Mouse (Mus musculus): Measurements from ENCODE around the gene Upp1. TPM values are rescaled to one million over a fixed set of nuclear protein-coding genes. Genes with fewer than 3 reads are reported as not detected.

Upp1 gene
- polyA plus RNA-seq, 1 experiment from 2014 or later: 18.8 TPM

DNA sequence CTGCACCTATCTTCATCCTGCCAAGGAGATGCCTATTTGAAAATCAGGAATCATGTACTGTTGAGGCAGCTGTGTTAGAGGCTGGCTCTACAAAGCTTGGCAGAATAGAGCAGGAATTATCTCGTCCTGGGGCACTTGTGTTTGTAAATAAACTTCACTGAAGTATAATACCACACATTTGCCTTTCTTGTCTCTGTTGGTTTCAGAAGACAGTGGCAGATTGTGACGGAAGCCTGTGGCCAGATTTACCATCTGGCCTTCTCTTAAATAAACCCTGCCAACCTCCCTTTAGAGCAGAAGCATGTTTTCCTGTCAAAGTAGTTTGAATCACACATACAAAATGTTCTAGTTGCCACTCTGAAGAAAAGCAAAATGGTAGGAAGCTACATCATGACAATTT lies 10.2 kb downstream of the Upp1 start:
- ATAC-seq (ENCODE audit: low FRiP score, low TSS enrichment): no peak
- WGBS: 39% methylated on average over 2 of the region's 2 CpGs
- no peak for TF ChIP-seq CTCF (IDR thresholded peaks at IDR 0.05; ENCODE audit: low read depth)
- TF ChIP-seq EP300 (optimal IDR thresholded peaks at IDR 0.05): no peak

DNA sequence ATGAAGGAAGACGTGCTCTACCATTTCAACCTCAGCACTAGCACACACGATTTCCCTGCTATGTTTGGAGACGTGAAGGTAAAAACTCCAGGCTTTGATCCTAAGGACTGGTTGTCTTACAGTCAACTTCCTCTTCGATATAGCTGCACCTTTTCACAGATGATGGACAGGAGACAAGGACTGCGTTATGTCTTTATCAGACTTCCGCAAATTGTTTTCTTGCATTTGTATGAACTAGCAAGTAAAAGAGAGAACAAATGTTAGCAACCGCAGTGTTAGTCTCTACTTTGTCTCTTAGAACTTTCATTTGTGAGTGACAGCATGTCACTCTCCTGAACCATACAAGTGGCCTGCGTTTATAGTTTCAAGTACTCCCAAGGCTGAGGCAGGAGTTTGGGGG lies 11.6 kb downstream of the Upp1 start:
- H3K27me3 ChIP-seq (ENCODE audit: control insufficient read depth, insufficient read depth, low read length): no peaks in the 10 kb centered on the region
- TF ChIP-seq EP300 (optimal IDR thresholded peaks at IDR 0.05) (no peak), CTCF (IDR thresholded peaks at IDR 0.05; ENCODE audit: low read depth) (no peak)
- H3K4me2 ChIP-seq (replicated peaks; ENCODE audit: low read depth): no peak overlapping the region
- ATAC-seq (ENCODE audit: low FRiP score, low TSS enrichment) (no peak), DNase-seq (ENCODE audit: low spot score) (peak; percentile 0)
- H3K9ac ChIP-seq (ENCODE audit: low read length): no peak overlapping the region
- no peak overlapping the region for H3K4me3 ChIP-seq (ENCODE audit: low read depth, low read length)
- no peak overlapping the region for H3K27ac ChIP-seq (replicated peaks)
- H3K9me3 ChIP-seq (ENCODE audit: control insufficient read depth, low read length): no peaks in the 10 kb centered on the region
- H3K4me1 ChIP-seq (replicated peaks; ENCODE audit: control insufficient read depth, insufficient read depth): no peaks in the 10 kb centered on the region
- 88% methylated on average over 8 of the region's 8 CpGs for WGBS
- H3K36me3 ChIP-seq (ENCODE audit: control insufficient read depth, insufficient read depth, low read length): no peaks in the 10 kb centered on the region

More for the DNA sequence above, 10.2 kb downstream of the Upp1 start:
- Histone ChIP-seq H3K4me3 (ENCODE audit: low read depth, low read length) (no peak overlapping the region), H3K27ac (replicated peaks) (no peak overlapping the region), H3K4me1 (replicated peaks; ENCODE audit: control insufficient read depth, insufficient read depth) (no peaks in the 10 kb centered on the region), H3K9me3 (ENCODE audit: control insufficient read depth, low read length) (no peaks in the 10 kb centered on the region), H3K27me3 (ENCODE audit: control insufficient read depth, insufficient read depth, low read length) (no peaks in the 10 kb centered on the region), H3K9ac (ENCODE audit: low read length) (no peak overlapping the region), H3K4me2 (replicated peaks; ENCODE audit: low read depth) (no peak overlapping the region), H3K36me3 (ENCODE audit: control insufficient read depth, insufficient read depth, low read length) (no peaks in the 10 kb centered on the region)
- peak; percentile 4 for DNase-seq (ENCODE audit: low spot score)

DNA sequence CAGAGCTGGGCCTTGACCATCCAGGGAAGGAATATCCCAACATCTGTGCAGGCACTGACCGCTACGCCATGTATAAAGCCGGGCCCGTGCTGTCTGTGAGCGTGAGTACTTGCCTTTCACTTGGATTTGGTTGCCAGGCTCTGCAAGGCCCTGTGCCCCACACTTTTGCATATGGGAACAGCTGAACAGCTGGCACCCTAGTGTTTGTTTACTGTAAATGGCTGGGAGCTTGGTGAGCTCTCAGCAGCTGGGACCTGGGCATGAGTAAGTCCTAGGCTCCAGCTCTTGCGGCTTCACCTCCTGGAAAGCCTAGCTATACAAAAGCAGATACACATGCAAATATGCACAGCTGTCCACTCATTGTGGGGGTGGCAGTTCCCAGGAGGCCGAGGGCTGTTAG lies 13.8 kb downstream of the Upp1 start:
- WGBS: 79% methylated on average over 7 of the region's 7 CpGs
- Histone ChIP-seq H3K36me3 (ENCODE audit: control insufficient read depth, insufficient read depth, low read length) (no peaks in the 10 kb centered on the region), H3K4me2 (replicated peaks; ENCODE audit: low read depth) (no peak overlapping the region), H3K27ac (replicated peaks) (no peak overlapping the region), H3K9me3 (ENCODE audit: control insufficient read depth, low read length) (no peaks in the 10 kb centered on the region), H3K4me3 (ENCODE audit: low read depth, low read length) (no peak overlapping the region), H3K9ac (ENCODE audit: low read length) (no peak overlapping the region), H3K27me3 (ENCODE audit: control insufficient read depth, insufficient read depth, low read length) (no peaks in the 10 kb centered on the region), H3K4me1 (replicated peaks; ENCODE audit: control insufficient read depth, insufficient read depth) (no peaks in the 10 kb centered on the region)
- no peak for DNase-seq (ENCODE audit: low spot score)
- TF ChIP-seq CTCF (IDR thresholded peaks at IDR 0.05; ENCODE audit: low read depth): no peak
- TF ChIP-seq EP300 (optimal IDR thresholded peaks at IDR 0.05): no peak
- 0 out of 2 replicates have a peak, but pooled peaks have one; percentile 29 for ATAC-seq (ENCODE audit: low FRiP score, low TSS enrichment)

DNA sequence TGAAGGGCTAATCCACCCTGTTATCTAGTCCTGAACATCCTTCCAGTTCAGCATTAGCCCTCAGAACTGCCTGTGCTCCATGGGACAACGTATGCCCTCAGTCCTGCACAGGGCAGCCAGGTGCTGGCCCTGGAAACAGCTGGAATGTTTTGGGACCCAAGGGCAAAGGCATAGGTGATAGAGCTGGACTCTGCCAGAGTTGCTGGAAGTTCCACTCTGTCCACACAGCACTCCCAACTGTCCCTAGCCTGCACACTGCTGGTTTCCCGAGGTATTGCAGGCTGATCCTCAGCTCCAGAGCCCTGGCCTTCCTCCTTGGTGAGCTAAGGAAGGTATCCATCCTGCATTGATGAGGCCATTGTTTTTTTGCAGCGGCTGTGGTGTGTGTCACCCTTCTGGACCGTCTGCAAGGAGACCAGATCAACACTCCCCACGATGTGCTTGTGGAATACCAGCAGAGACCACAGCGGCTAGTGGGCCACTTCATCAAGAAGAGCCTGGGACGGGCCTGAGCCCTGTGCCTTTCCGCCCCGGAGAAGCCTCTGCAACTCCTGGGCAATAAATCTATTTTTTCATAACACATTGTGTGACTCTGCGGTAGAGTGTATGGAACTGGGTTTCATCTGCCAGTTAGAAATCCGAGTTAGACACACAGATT lies 17.8 kb downstream of the Upp1 start:
- 71% methylated on average over 11 of the region's 11 CpGs for WGBS
- TF ChIP-seq EP300 (optimal IDR thresholded peaks at IDR 0.05): no peak
- TF ChIP-seq CTCF (IDR thresholded peaks at IDR 0.05; ENCODE audit: low read depth): peak; percentile 61
- ATAC-seq (ENCODE audit: low FRiP score, low TSS enrichment) (peak; percentile 51; the same call in 1 of the 2 replicates), DNase-seq (ENCODE audit: low spot score) (no peak)
- no peak overlapping the region for H3K4me2 ChIP-seq (replicated peaks; ENCODE audit: low read depth)
- no peak overlapping the region for H3K27ac ChIP-seq (replicated peaks)
- H3K9ac ChIP-seq (ENCODE audit: low read length): no peak overlapping the region
- no peaks in the 10 kb centered on the region for H3K9me3 ChIP-seq (ENCODE audit: control insufficient read depth, low read length)
- no peak overlapping the region for H3K4me3 ChIP-seq (ENCODE audit: low read depth, low read length)
- H3K36me3 ChIP-seq (ENCODE audit: control insufficient read depth, insufficient read depth, low read length): no peaks in the 10 kb centered on the region
- H3K4me1 ChIP-seq (replicated peaks; ENCODE audit: control insufficient read depth, insufficient read depth): no peaks in the 10 kb centered on the region
- H3K27me3 ChIP-seq (ENCODE audit: control insufficient read depth, insufficient read depth, low read length): no peaks in the 10 kb centered on the region

DNA sequence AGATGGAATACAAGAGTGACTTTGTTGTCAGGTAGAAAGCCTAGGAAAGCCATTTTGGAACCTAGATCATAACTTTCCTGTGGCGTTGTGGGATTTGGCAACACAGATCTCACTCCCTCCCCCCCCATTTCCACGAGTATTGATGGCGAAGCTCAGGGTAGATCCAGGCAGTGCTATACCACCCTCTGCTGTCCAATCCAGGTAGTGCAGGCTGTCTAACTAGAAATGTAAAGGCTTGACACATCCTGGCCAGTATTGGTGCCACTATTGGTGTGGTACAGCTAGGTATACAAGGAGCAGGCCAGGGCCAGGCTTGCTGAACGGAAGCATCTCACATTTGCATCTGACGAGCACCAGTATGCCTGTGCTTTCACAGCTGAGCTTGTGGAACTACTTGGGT lies 18.6 kb downstream of the Upp1 start:
- Histone ChIP-seq H3K27ac (replicated peaks) (no peak overlapping the region), H3K9me3 (ENCODE audit: control insufficient read depth, low read length) (no peaks in the 10 kb centered on the region), H3K4me2 (replicated peaks; ENCODE audit: low read depth) (no peak overlapping the region), H3K36me3 (ENCODE audit: control insufficient read depth, insufficient read depth, low read length) (no peaks in the 10 kb centered on the region), H3K4me1 (replicated peaks; ENCODE audit: control insufficient read depth, insufficient read depth) (no peaks in the 10 kb centered on the region), H3K4me3 (ENCODE audit: low read depth, low read length) (no peak overlapping the region), H3K27me3 (ENCODE audit: control insufficient read depth, insufficient read depth, low read length) (no peaks in the 10 kb centered on the region), H3K9ac (ENCODE audit: low read length) (no peak overlapping the region)
- DNase-seq (ENCODE audit: low spot score) (peak; percentile 81), ATAC-seq (ENCODE audit: low FRiP score, low TSS enrichment) (peak; percentile 66)
- WGBS: 19% methylated on average over 5 of the region's 5 CpGs
- TF ChIP-seq EP300 (optimal IDR thresholded peaks at IDR 0.05) (no peak), CTCF (IDR thresholded peaks at IDR 0.05; ENCODE audit: low read depth) (peak; percentile 99)

DNA sequence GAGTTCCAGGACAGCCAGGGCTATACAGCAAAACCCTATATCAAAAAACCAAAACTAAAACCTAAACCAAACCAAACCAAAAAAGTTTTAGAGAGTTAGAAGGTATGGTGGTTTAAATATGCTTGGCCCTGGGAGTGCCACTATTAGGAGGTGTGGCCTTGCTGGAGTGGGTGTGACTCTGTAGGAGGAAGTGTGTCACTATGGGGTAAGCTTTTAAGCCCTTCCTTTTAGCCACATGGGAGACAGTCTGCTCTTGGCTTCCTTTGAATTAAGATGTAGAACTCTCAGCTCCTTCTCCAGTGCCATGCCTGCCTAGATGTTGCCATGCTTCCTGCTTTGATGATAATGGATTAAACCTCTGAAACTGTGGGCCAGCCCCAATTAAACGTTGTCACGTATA lies 27.2 kb downstream of the Upp1 start:
- no peaks in the 10 kb centered on the region for H3K36me3 ChIP-seq (ENCODE audit: control insufficient read depth, insufficient read depth, low read length)
- no peak overlapping the region for H3K27ac ChIP-seq (replicated peaks)
- no peak overlapping the region for H3K4me2 ChIP-seq (replicated peaks; ENCODE audit: low read depth)
- no peaks in the 10 kb centered on the region for H3K9me3 ChIP-seq (ENCODE audit: control insufficient read depth, low read length)
- TF ChIP-seq CTCF (IDR thresholded peaks at IDR 0.05; ENCODE audit: low read depth) (no peak), EP300 (optimal IDR thresholded peaks at IDR 0.05) (no peak)
- no peaks in the 10 kb centered on the region for H3K4me1 ChIP-seq (replicated peaks; ENCODE audit: control insufficient read depth, insufficient read depth)
- DNase-seq (ENCODE audit: low spot score) (no peak), ATAC-seq (ENCODE audit: low FRiP score, low TSS enrichment) (no peak)
- WGBS: 81% methylated on average over 2 of the region's 2 CpGs
- H3K27me3 ChIP-seq (ENCODE audit: control insufficient read depth, insufficient read depth, low read length): no peaks in the 10 kb centered on the region
- no peak overlapping the region for H3K4me3 ChIP-seq (ENCODE audit: low read depth, low read length)
- H3K9ac ChIP-seq (ENCODE audit: low read length): no peak overlapping the region

Data from stomach, postnatal 0 days (tissue).